Mouse (Mus musculus) kidney, adult 2 months (tissue): ENCODE measurements around the gene Dmac2.

Experiments used
- CTCF ChIP-seq: fragments of 200-500 bp; conservative IDR thresholded peaks from 2 replicates; pipeline ENCODE4 v1.5.1; 2011; ENCODE audit warnings: low read depth, mild to moderate bottlenecking, control low read depth, low read length, moderate library complexity, mixed read lengths; ENCODE audit not compliant: insufficient read depth, insufficient read length
- POLR2A ChIP-seq: fragments of 200-500 bp; IDR thresholded peaks from one replicate; pipeline ENCODE4 v1.6.1; 2011; ENCODE audit warnings: low read depth, low read length, control low read depth

DNA sequence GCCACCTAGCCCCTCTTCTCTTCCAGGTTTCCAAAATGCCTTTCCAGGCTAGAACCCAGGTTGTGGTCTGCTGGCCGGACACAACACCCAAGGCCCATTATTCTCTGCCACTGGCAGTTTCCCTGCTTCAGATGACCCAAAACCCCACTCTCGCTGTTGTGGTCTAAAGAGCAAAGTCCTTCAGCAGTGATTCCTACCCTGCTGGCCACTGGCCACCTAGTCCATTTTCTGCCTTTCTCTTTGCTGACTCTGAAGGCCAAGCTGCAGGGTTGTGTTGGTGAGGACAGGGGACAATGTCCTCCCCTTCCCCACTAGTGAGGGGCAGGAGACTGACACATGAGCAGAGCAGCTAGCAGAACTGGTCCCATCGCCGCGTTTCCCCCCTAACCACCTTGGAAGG is 44.1 kb upstream of the Dmac2 start:
- TF ChIP-seq CTCF (no peak), POLR2A (no peak)
